Mouse (Mus musculus) CH12.LX (cell line): ENCODE measurements around the gene Nudt12. TPM values are rescaled to one million over a fixed set of nuclear protein-coding genes. Genes with fewer than 3 reads are reported as not detected.

Experiments
- DNase-seq: peaks from one replicate; pipeline ENCODE4 v3.0.0-alpha.2; 2013; ENCODE audit errors: extremely low read depth
- H3K27ac ChIP-seq: 2 replicates; pipeline ENCODE4 v1.5.1; 2012; ENCODE audit warnings: low read depth, mild to moderate bottlenecking, control low read depth, moderate library complexity; ENCODE audit not compliant: insufficient read depth
- H3K27me3 ChIP-seq: replicated peaks from 2 replicates; pipeline ENCODE3; 2012; ENCODE audit warnings: inconsistent platforms
- H3K36me3 ChIP-seq, 2 experiments: replicated peaks in 1 of 2; 2 replicates each; pipeline versions ENCODE3 to v1.6.1; 2012; ENCODE audit warnings: inconsistent platforms in 1 of 2, low read length in 1 of 2, mild to moderate bottlenecking in 1 of 2, mixed read lengths in 1 of 2, moderate library complexity in 1 of 2; ENCODE audit not compliant: control insufficient read depth in 1 of 2, insufficient read depth in 1 of 2
- H3K4me1 ChIP-seq, 2 experiments: 2 replicates each; pipeline ENCODE4 v1.6.1; 2012; ENCODE audit warnings: inconsistent platforms in 1 of 2, moderate library complexity in 1 of 2; ENCODE audit not compliant: insufficient read depth in 2 of 2, control insufficient read depth in 1 of 2
- H3K4me2 ChIP-seq: 2 replicates; pipeline ENCODE4 v1.6.1; 2012; ENCODE audit warnings: low read depth, mild to moderate bottlenecking, control low read depth; ENCODE audit not compliant: poor library complexity, insufficient read depth, severe bottlenecking
- H3K4me3 ChIP-seq, 3 experiments: fragments of 150-350 bp in 1 of 3; sonication (generic) in 1 of 3; replicated peaks in 1 of 3; 2 replicates each; pipeline versions ENCODE3 to v1.5.1; 2011 to 2012; ENCODE audit warnings: low read depth in 2 of 3, low read length in 2 of 3, mild to moderate bottlenecking in 2 of 3, moderate library complexity in 2 of 3, control low read depth in 1 of 3, improper control_type of control experiment in 1 of 3, inconsistent platforms in 1 of 3, mixed read lengths in 1 of 3; ENCODE audit not compliant: poor library complexity in 1 of 3
- H3K79me2 ChIP-seq: replicated peaks from 2 replicates; pipeline ENCODE4 v1.6.1; 2012; ENCODE audit warnings: mild to moderate bottlenecking, moderate library complexity; ENCODE audit not compliant: control insufficient read depth, poor library complexity, insufficient read depth, severe bottlenecking; ENCODE audit errors: extremely low read depth
- H3K9ac ChIP-seq: 2 replicates; pipeline ENCODE4 v1.6.1; 2012; ENCODE audit warnings: low read depth, mild to moderate bottlenecking, control low read depth, moderate library complexity; ENCODE audit not compliant: insufficient read depth
- H3K9me3 ChIP-seq: replicated peaks from 2 replicates; pipeline ENCODE3; 2012; ENCODE audit warnings: low read length, inconsistent platforms, mixed read lengths
- CTCF ChIP-seq, 2 experiments: IDR thresholded peaks in 1 of 2; conservative IDR thresholded peaks in 1 of 2; 2 replicates each; pipeline ENCODE4 v1.5.1; 2011 to 2012; ENCODE audit warnings: low read depth in 2 of 2, low read length in 2 of 2, improper control_type of control experiment in 1 of 2, inconsistent platforms in 1 of 2, mild to moderate bottlenecking in 1 of 2, moderate library complexity in 1 of 2
- E2F4 ChIP-seq: IDR thresholded peaks from 2 replicates; pipeline ENCODE4 v1.6.1; 2011; ENCODE audit warnings: low read depth, low read length, improper control_type of control experiment; ENCODE audit not compliant: insufficient replicate concordance
- ELF1 ChIP-seq: IDR thresholded peaks from 2 replicates; pipeline ENCODE4 v1.6.1; 2014; ENCODE audit warnings: low read depth, mild to moderate bottlenecking, inconsistent platforms, low read length, improper control_type of control experiment
- ETS1 ChIP-seq: conservative IDR thresholded peaks from 2 replicates; pipeline ENCODE4 v1.6.1; 2012; ENCODE audit warnings: low read depth, mild to moderate bottlenecking, inconsistent platforms, low read length, improper control_type of control experiment, moderate library complexity
- GABPA ChIP-seq: IDR thresholded peaks from 2 replicates; pipeline ENCODE4 v1.6.1; 2012; ENCODE audit warnings: low read depth, low read length, improper control_type of control experiment, inconsistent platforms; ENCODE audit not compliant: insufficient replicate concordance
- HCFC1 ChIP-seq: IDR thresholded peaks from 2 replicates; pipeline ENCODE4 v1.6.1; 2012; ENCODE audit warnings: low read depth, mild to moderate bottlenecking, inconsistent platforms, low read length, improper control_type of control experiment
- JUN ChIP-seq: IDR thresholded peaks from 2 replicates; pipeline ENCODE4 v1.6.1; 2011; ENCODE audit warnings: low read depth, mild to moderate bottlenecking, low read length, improper control_type of control experiment, moderate library complexity; ENCODE audit not compliant: insufficient read depth
- JUND ChIP-seq: conservative IDR thresholded peaks from 2 replicates; pipeline ENCODE4 v1.6.1; 2011; ENCODE audit warnings: low read depth, low read length, improper control_type of control experiment
- MEF2A ChIP-seq: IDR thresholded peaks from 2 replicates; pipeline ENCODE4 v1.6.1; 2014; ENCODE audit warnings: low read depth, mild to moderate bottlenecking, inconsistent platforms, low read length, improper control_type of control experiment, borderline replicate concordance
- MYC ChIP-seq: IDR thresholded peaks from 2 replicates; pipeline ENCODE4 v1.6.1; 2011; ENCODE audit warnings: low read depth, mild to moderate bottlenecking, improper control_type of control experiment, low read length
- NELFE ChIP-seq: IDR thresholded peaks from 2 replicates; pipeline ENCODE4 v1.6.1; 2011; ENCODE audit warnings: low read depth, low read length, improper control_type of control experiment
- POLR2AphosphoS2 ChIP-seq: IDR thresholded peaks from 2 replicates; pipeline ENCODE4 v1.6.1; 2011; ENCODE audit warnings: low read depth, low read length, improper control_type of control experiment
- RCOR1 ChIP-seq: conservative IDR thresholded peaks from 2 replicates; pipeline ENCODE4 v1.6.1; 2012; ENCODE audit warnings: low read depth, mild to moderate bottlenecking, inconsistent platforms, low read length, improper control_type of control experiment
- TBP ChIP-seq: conservative IDR thresholded peaks from 2 replicates; pipeline ENCODE4 v1.6.1; 2011; ENCODE audit warnings: low read depth, low read length, improper control_type of control experiment
- TCF12 ChIP-seq: IDR thresholded peaks from 2 replicates; pipeline ENCODE4 v1.6.1; 2014; ENCODE audit warnings: low read depth, mild to moderate bottlenecking, inconsistent platforms, low read length, improper control_type of control experiment
- UBTF ChIP-seq: IDR thresholded peaks from 2 replicates; pipeline ENCODE4 v1.6.1; 2012; ENCODE audit warnings: low read depth, mild to moderate bottlenecking, inconsistent platforms, low read length, improper control_type of control experiment, moderate library complexity
- USF1 ChIP-seq: IDR thresholded peaks from 2 replicates; pipeline ENCODE4 v1.6.1; 2014; ENCODE audit warnings: low read depth, mild to moderate bottlenecking, inconsistent platforms, low read length, improper control_type of control experiment
- ZMIZ1 ChIP-seq: IDR thresholded peaks from 2 replicates; pipeline ENCODE4 v1.6.1; 2012; ENCODE audit warnings: low read depth, mild to moderate bottlenecking, inconsistent platforms, low read length, improper control_type of control experiment
- dilution Hi-C: fragments of 300-500 bp; cut with MboI; formaldehyde crosslinking; loops from 2 replicates; pipeline ENCODE4 v1.14.3; 2020; ENCODE audit warnings: low sequenced_read_pairs; ENCODE audit not compliant: extremely low pct_unique_long_range_greater_than_20kb, extremely low pct_ligation_motif_present
- in situ Hi-C: fragments of 300-500 bp; cut with MboI; formaldehyde crosslinking; loops from 3 replicates; pipeline ENCODE4 v1.14.3; 2019; ENCODE audit warnings: low sequenced_read_pairs, low pct_ligation_motif_present, low pct_unique_long_range_greater_than_20kb, mixed read lengths
- polyA plus RNA-seq: library from polyadenylated mRNA; unstranded; fragments of >175 nt; gene quantifications from 2 replicates; pipeline ENCODE4 v1.2.1, GENCODE M21; 2012; ENCODE audit warnings: low read depth; ENCODE audit not compliant: insufficient read length
- total RNA-seq, 2 experiments: library from RNA; depleted of rRNA; stranded (reverse); fragments of 300-350 nt in 1 of 2; fragments of >200 nt in 1 of 2; gene quantifications; 2 replicates each; pipeline ENCODE4 v1.2.3; 2012 to 2014

Gene Nudt12
- total and polyA plus RNA-seq, 3 experiments, result not detected

DNA sequence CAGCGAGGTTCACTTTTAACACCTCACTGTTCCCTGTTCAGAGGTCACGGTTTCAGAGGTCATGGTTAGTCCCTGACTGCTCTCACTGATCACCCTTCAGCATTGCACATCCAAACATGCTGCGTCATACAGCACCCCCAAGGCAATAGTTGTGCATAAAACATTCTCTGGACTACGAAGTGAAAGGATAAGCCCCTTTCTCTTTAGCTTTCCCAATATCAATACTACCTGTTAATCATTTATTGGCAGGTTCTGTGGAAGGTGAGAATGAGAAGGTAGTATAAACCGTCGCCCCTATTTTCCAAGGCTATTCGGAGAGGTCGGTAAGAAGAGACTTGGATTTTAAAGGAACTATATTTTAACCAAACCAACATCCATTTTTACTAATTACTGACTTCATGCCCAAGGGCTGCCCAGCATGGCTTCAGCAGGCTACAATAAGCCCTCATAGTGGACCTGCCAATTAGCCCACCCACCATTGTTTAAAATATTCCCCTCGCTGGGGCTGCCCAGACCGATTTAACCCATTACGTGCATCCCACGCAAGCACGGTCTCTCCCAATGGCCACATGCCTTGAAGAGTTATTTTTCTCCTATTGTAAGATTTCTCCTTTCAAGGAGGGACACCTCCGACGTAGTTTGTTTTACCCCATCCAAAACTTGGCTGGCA, 616 bp downstream of the Nudt12 start:
- in situ Hi-C loops, result no loop called here
- no peak overlapping the region for H3K4me3 ChIP-seq
- H3K4me1 ChIP-seq, result no peaks in the 10 kb centered on the region
- H3K36me3 ChIP-seq, result no peaks in the 10 kb centered on the region
- H3K9ac ChIP-seq, result no peak overlapping the region
- H3K4me2 ChIP-seq, result no peak overlapping the region
- dilution Hi-C loops, result no loop called here
- H3K79me2 ChIP-seq, result no peaks in the 10 kb centered on the region
- no peak for DNase-seq
- H3K9me3 ChIP-seq, result peaks cover 55% of the 10 kb centered on the region
- TF ChIP-seq ETS1 (no peak), MYC (no peak), USF1 (no peak), HCFC1 (no peak), MEF2A (no peak), ELF1 (no peak), POLR2AphosphoS2 (no peak), CTCF (conservative IDR thresholded peaks at IDR 0.05 in 1 of 2, IDR thresholded peaks at IDR 0.05 in 1 of 2; ENCODE audit: low read depth in 2 of 2, low read length in 2 of 2) (no peak), TCF12 (no peak), ZMIZ1 (no peak), TBP (no peak), E2F4 (no peak), RCOR1 (no peak), NELFE (no peak), GABPA (no peak), JUND (no peak), JUN (no peak), UBTF (no peak)
- H3K27ac ChIP-seq, result no peak overlapping the region
- H3K27me3 ChIP-seq, result no peaks in the 10 kb centered on the region

DNA sequence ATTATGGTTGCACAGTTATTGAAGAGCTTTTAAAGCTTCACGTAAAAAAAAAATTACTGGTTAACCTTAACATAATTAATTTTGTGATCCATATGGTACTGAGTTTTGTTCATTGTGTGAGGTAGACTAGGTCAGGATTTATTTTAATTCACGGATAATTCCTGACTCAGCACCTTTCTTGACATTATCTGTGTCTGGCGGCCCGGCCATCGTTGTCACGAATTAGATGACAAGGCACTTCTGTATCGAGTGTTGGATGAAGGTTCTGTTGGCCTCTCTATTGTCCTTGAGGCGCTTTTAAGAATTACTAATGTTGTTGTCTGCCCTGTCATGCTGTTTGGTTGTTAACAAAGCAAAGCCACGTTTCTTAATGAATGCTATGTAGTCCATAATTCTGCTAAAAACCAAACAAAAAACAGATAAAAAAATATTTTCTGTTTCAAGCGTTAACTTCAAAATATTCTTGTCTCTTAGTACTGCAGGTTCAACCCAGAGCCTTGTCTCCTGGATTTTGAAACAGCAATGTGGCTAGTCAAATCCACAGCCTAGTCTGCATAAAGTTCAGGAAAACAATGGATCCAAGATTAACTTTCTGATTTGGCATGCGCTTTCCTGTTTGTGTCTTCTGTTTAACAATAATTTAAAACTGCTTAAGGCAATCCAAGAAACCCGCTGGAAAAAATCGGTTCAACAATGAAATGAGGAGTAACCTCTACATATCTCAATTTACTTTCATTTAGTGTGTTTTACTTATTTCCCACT, 1.4 kb downstream of the Nudt12 start:
- Histone ChIP-seq H3K4me3 (no peak overlapping the region), H3K9ac (no peak overlapping the region), H3K4me1 (no peaks in the 10 kb centered on the region), H3K27me3 (no peaks in the 10 kb centered on the region), H3K4me2 (no peak overlapping the region), H3K27ac (no peak overlapping the region), H3K36me3 (no peaks in the 10 kb centered on the region), H3K9me3 (peaks cover 59% of the 10 kb centered on the region), H3K79me2 (no peaks in the 10 kb centered on the region)
- no peak for DNase-seq
- dilution Hi-C loops (no loop called here), in situ Hi-C loops (no loop called here)
- TF ChIP-seq ZMIZ1 (no peak), MEF2A (no peak)
